ENCODE assay signal across 9 mouse cellular contexts in the genomic region with DNA sequence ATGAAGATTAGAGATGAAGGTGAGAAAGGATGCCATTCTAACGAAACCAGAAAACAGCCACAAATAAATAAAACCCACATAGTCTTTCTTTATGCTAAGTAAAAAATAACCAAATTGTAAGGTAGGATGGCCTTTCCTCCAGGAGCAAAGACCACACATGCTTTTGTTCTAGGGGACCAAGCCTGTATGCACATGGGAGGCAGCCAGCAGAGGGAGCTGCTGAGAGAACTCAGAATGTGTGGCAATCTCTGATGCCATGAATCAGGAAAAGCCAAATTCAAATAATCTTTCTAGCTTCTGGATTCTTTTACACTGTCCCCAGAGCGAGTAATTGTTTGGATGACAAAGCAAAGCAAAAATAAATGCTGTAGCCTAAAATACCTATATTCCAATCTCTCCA.
DNase-seq lines count a peak whose midpoint lies in the region; ATAC-seq lines count a peak whose summit lies in the region.
"Had no signal": no experiment of that assay in that cellular context is flagged by ENCODE, and none has a peak within 500 bp of the region (broad histone marks: within the 10 kb centered on the region; RNA-seq: fewer than 3 reads in every experiment).

No protein-coding gene starts in this region.

- no peak overlapping the region for H3K27ac ChIP-seq in midbrain, embryonic 14.5 days (replicated peaks; ENCODE audit: low read depth, low read length)

- H3K4me2 ChIP-seq in midbrain, embryonic 14.5 days (ENCODE audit: low read length), result no peak overlapping the region

- no peak overlapping the region for H3K9ac ChIP-seq in midbrain, embryonic 14.5 days (replicated peaks; ENCODE audit: low read length)

- no peaks in the 10 kb centered on the region for H3K27me3 ChIP-seq in midbrain, embryonic 14.5 days (ENCODE audit: control insufficient read depth, insufficient read depth, low read length)

- no peak for ATAC-seq in midbrain, embryonic 14.5 days (ENCODE audit: low FRiP score, low TSS enrichment)

- H3K9me3 ChIP-seq in midbrain, embryonic 14.5 days (ENCODE audit: control insufficient read depth, low read length), result no peaks in the 10 kb centered on the region

- no peaks in the 10 kb centered on the region for H3K36me3 ChIP-seq in midbrain, embryonic 14.5 days (ENCODE audit: control insufficient read depth, insufficient read depth, low read length)

- peak; percentile 22 to 53 for DNase-seq in heart, postnatal 10 days
- no peak for DNase-seq in heart, adult 9 months (ENCODE audit: low spot score in 2 of 2)
- DNase-seq in urinary bladder, postnatal 14 days (ENCODE audit: low spot score), result peak; percentile 45
- no peak for DNase-seq in urinary bladder, adult 2 months (ENCODE audit: low spot score)
- DNase-seq in cerebellum, adult 8-10 months, result peak; percentile 23
- DNase-seq in induced T-regulatory cell, adult 2 months (ENCODE audit: low read depth), result peak; percentile 43
- peak; percentile 79 for DNase-seq in midbrain, embryonic 14.5 days
- no peak for DNase-seq in ovary, postnatal 14 days (ENCODE audit: low spot score)

- intact Hi-C loops in heart, postnatal 10 days (cut with DNase I), result loop anchor here (5.0 kb wide), 1 partner anchor 50 kb away; no protein-coding TSS in a partner anchor

- H3K4me1 ChIP-seq in midbrain, embryonic 14.5 days (ENCODE audit: control insufficient read depth, insufficient read depth, low read length), result no peaks in the 10 kb centered on the region

- H3K4me3 ChIP-seq in midbrain, embryonic 14.5 days (replicated peaks; ENCODE audit: low read depth, low read length), result no peak overlapping the region
- H3K4me3 ChIP-seq: erythroblast, embryonic 14.5 days had no signal

- WGBS in midbrain, embryonic 14.5 days, result 61% methylated on average over 2 of the region's 2 CpGs

Comparison
In these comparisons a context has a peak if more than half of its experiments do, and no peak if none do; other contexts are left out.
1. DNase-seq: peak in heart, postnatal 10 days (2 of 2), urinary bladder, postnatal 14 days (single experiment), cerebellum, adult 8-10 months (single experiment), induced T-regulatory cell, adult 2 months (single experiment) and midbrain, embryonic 14.5 days (single experiment); none in heart, adult 9 months (0 of 2), urinary bladder, adult 2 months (single experiment) and ovary, postnatal 14 days (single experiment).